Mouse (Mus musculus): ENCODE measurements around the gene Srd5a2. TPM values are rescaled to one million over a fixed set of nuclear protein-coding genes. Genes with fewer than 3 reads are reported as not detected.

Gene Srd5a2
- polyA plus RNA-seq, 1 experiment = 76.4 TPM

- DNase-seq (ENCODE audit: low read depth) = no peak
These were observed 61.8 kb downstream of the Srd5a2 start for GRCm38 (mm10) chr17:73985936-73986335.

DNA sequence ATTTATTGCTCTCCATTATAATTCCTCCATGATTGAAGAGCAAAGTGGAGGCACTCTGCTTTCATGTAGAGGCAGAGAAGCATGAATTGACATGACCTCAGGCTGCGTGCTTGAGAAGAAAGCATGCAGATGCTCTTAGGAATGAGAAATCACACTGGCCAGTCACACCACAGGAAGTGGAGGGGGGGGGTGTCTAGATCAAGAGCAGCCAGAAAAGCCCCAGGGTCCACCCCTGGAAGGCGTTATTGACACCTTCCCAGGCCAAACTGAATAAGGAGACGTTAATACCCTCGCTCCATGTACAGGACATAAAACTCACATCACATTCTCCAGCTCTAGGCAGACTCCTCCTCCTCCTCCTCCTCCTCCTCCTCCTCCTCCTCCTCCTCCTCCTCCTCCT, 63.2 kb downstream of the Srd5a2 start:
- DNase-seq (ENCODE audit: low read depth) = no peak

DNA sequence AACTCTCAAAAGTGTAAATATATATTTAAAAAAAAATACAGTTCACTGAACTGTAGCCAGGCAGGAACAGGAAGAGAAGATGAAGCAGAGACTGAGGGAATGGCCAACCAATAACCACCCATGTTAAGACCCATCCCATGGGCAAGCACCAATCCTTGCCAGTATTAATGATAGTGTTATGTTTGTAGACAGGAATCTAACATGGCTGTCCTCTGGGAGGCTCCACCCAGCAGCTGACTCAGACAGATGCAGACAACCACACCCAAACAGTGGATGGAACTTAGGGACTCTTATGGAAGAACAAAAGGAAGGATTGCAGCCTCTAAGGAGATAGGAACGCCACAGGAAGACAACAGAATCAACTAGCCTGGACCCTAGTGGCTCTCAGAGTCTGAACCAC, 64.8 kb downstream of the Srd5a2 start:
- no peak for DNase-seq (ENCODE audit: low read depth)

GRCm38 (mm10) chr17:73976066-73976465, 71.7 kb downstream of the Srd5a2 start:
- no peak for DNase-seq (ENCODE audit: low read depth)

GRCm38 (mm10) chr17:73972648-73973047, 75.1 kb downstream of the Srd5a2 start:
- no peak for DNase-seq (ENCODE audit: low read depth)

- DNase-seq (ENCODE audit: low read depth) = no peak
These were observed 76.4 kb downstream of the Srd5a2 start for GRCm38 (mm10) chr17:73971291-73971690.

DNA sequence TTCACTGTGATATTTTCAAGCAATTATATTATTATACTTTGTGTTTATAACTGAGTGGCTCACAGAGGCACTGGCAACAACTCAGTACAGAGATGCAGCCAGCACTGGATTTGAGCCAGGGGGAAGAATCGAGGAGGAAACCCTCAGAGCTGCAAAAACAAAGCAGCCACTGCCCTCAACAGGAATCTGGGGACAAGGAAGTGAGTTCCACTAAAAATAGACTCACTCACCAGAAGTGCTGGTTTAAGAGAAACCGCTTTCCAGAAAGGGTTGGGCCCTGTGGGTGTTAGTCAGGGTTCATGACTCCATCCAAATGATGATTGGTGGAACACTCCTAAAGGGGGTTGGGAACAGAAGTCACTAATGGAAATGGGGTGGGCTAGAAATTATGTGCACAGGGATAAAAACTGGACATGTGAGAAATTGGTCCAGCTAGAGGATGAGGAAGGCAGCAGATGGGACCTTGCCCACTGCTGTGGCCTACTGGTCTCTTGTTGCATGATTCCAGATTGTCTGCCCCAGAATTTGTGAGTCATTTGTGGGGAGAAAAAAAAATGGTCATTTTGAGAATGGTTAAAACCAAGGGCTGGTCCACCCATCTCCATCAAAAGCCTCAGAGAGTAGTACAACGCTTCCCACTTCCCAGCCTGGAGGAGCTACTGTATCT, 77.2 kb downstream of the Srd5a2 start:
- DNase-seq (ENCODE audit: low read depth) = no peak

Other genes starting within 250 kb of the Srd5a2 start
- 29.6 and 53.0 TPM in 2 replicates for gene Ehd3, start 243.8 kb downstream of the Srd5a2 start, polyA plus RNA-seq (2012; rRNA removed)
- 67.5 and 70.9 TPM in 2 replicates for gene Xdh, start 97.7 kb downstream of the Srd5a2 start, polyA plus RNA-seq (2012; rRNA removed)
- gene Memo1, start 247.6 kb upstream of the Srd5a2 start, polyA plus RNA-seq (2012; rRNA removed) = 30.0 and 47.4 TPM in 2 replicates

All from gonadal fat pad, adult 2 months (tissue).